Mouse (Mus musculus): ENCODE measurements around the gene Hoxa3.

The Hoxa3 gene

GRCm38 (mm10) chr6:52246403-52246803 lies 33.3 kb upstream of the Hoxa3 start:
- no peak for DNase-seq (ENCODE audit: low spot score)

GRCm38 (mm10) chr6:52245757-52246142 lies 32.6 kb upstream of the Hoxa3 start, which contains the start of gene Hoxa11:
Gene Hoxa11, minus strand, starts transcription at chr6:52245810.
- no peak for DNase-seq (ENCODE audit: low spot score)

- no peak for DNase-seq (ENCODE audit: low spot score)
These were observed 32.1 kb upstream of the Hoxa3 start for GRCm38 (mm10) chr6:52245040-52245756.

- no peak for DNase-seq (ENCODE audit: low spot score)
These were observed 31.4 kb upstream of the Hoxa3 start for GRCm38 (mm10) chr6:52244471-52245039.

- no peak for DNase-seq (ENCODE audit: low spot score)
These were observed 30.6 kb upstream of the Hoxa3 start for GRCm38 (mm10) chr6:52243681-52244121.

- DNase-seq (ENCODE audit: low spot score): no peak
These were observed 29.7 kb upstream of the Hoxa3 start for GRCm38 (mm10) chr6:52242801-52243332.

- no peak for DNase-seq (ENCODE audit: low spot score)
These were observed 28.0 kb upstream of the Hoxa3 start for GRCm38 (mm10) chr6:52241001-52241621.

- no peak for DNase-seq (ENCODE audit: low spot score)
These were observed 27.4 kb upstream of the Hoxa3 start, which contains the start of gene Hoxa10 for GRCm38 (mm10) chr6:52240389-52241000. Gene Hoxa10, minus strand, starts transcription at chr6:52240854.

GRCm38 (mm10) chr6:52239625-52240388 lies 26.7 kb upstream of the Hoxa3 start:
- no peak for DNase-seq (ENCODE audit: low spot score)

GRCm38 (mm10) chr6:52238976-52239375 lies 25.8 kb upstream of the Hoxa3 start:
- no peak for DNase-seq (ENCODE audit: low spot score)

GRCm38 (mm10) chr6:52238155-52238545 lies 25.0 kb upstream of the Hoxa3 start:
- DNase-seq (ENCODE audit: low spot score): no peak

- no peak for DNase-seq (ENCODE audit: low spot score)
These were observed 24.4 kb upstream of the Hoxa3 start for GRCm38 (mm10) chr6:52237346-52238154.

- no peak for DNase-seq (ENCODE audit: low spot score)
These were observed 23.7 kb upstream of the Hoxa3 start for GRCm38 (mm10) chr6:52236806-52237205.

- DNase-seq (ENCODE audit: low spot score): no peak
These were observed 22.7 kb upstream of the Hoxa3 start for GRCm38 (mm10) chr6:52235866-52236265.

GRCm38 (mm10) chr6:52235267-52235666 lies 22.1 kb upstream of the Hoxa3 start:
- DNase-seq (ENCODE audit: low spot score): no peak

- DNase-seq (ENCODE audit: low spot score): no peak
These were observed 21.4 kb upstream of the Hoxa3 start for GRCm38 (mm10) chr6:52234428-52235140.

- no peak for DNase-seq (ENCODE audit: low spot score)
These were observed 20.7 kb upstream of the Hoxa3 start for GRCm38 (mm10) chr6:52233546-52234427.

- DNase-seq (ENCODE audit: low spot score): no peak
These were observed 19.9 kb upstream of the Hoxa3 start for GRCm38 (mm10) chr6:52232984-52233545.

- no peak for DNase-seq (ENCODE audit: low spot score)
These were observed 19.4 kb upstream of the Hoxa3 start for GRCm38 (mm10) chr6:52232568-52232965.

Measured in MN1 (cell line).